In the genomic region with DNA sequence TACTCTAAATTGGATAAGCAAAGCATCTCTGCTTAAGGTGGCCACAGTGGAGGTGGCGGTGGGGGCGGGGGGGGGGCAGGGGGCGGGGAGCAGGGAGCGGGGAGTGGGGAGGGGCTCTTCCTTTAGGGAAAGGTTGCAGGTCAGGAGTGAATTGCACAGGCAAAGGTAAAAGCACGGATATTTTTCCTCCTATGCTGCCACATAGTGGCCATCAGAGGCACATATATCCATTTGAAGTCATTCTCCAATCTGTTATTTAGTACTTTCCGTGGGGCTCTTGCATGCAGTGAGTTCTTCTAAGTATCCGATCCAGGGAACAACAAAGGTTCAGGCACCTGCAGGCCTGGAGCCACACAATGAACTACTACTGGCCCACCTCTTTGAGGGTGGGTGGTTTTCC, we compare ENCODE assay signal across 9 mouse cellular contexts. TPM values are rescaled to one million over a fixed set of nuclear protein-coding genes. Genes with fewer than 3 reads are reported as not detected.
A peak's percentile ranks its signal among the peaks of the same experiment; 100 is the strongest.
DNase-seq lines count a peak whose midpoint lies in the region; ATAC-seq and TF ChIP-seq lines count a peak whose summit lies in the region.
"Had no signal": no experiment of that assay in that cellular context is flagged by ENCODE, and none has a peak within 500 bp of the region (broad histone marks: within the 10 kb centered on the region; RNA-seq: fewer than 3 reads in every experiment).

No protein-coding gene starts in this region.

- TF ChIP-seq POLR2A in heart, adult 2 months (IDR thresholded peaks at IDR 0.05; ENCODE audit: insufficient read depth, low read depth, low read length) = no peak

- DNase-seq in heart, adult 2 months = no peak
- no peak for DNase-seq in heart, postnatal 25 days (ENCODE audit: low spot score)
- peak; percentile 73 for DNase-seq in ES-CJ7 (ENCODE audit: low read depth, low spot score)
- peak; percentile 20 for DNase-seq in heart, adult 8-10 months (ENCODE audit: low spot score)
- no peak for DNase-seq in right cerebral cortex, adult 2 months (ENCODE audit: low spot score in 2 of 2)

- ATAC-seq in lung, embryonic 16.5 days (ENCODE audit: low read depth) = peak; percentile 39; the same call in 1 of the 2 replicates
- ATAC-seq in CD4-positive, CD25-positive, alpha-beta regulatory T cell, adult 4 months = no peak
- no peak for ATAC-seq in erythroid progenitor cell, adult 5-6 weeks (replicated peaks; ENCODE audit: low FRiP score, poor library complexity, severe bottlenecking)

- H3K9me3 ChIP-seq in lung, embryonic 16.5 days (ENCODE audit: control insufficient read depth, low read length) = no peaks in the 10 kb centered on the region; the same call in 1 of the 2 replicates
- H3K9me3 ChIP-seq: hindbrain, embryonic 15.5 days had no signal

- H3K4me2 ChIP-seq in lung, embryonic 16.5 days (ENCODE audit: low read depth, low read length) = no peak overlapping the region
- H3K4me2 ChIP-seq: hindbrain, embryonic 15.5 days had no signal

- H3K27ac ChIP-seq in heart, adult 2 months = no peak overlapping the region
- no peak overlapping the region for H3K27ac ChIP-seq in lung, embryonic 16.5 days (ENCODE audit: low read length)
- H3K27ac ChIP-seq: hindbrain, embryonic 15.5 days had no signal

- TF ChIP-seq CTCF in heart, adult 2 months (IDR thresholded peaks at IDR 0.05) = peak; percentile 76

- H3K36me3 ChIP-seq in heart, adult 2 months (ENCODE audit: control insufficient read depth, insufficient read depth, low read length) = no peaks in the 10 kb centered on the region
- H3K36me3 ChIP-seq in lung, embryonic 16.5 days (ENCODE audit: control insufficient read depth, insufficient read depth, low read length) = 0 out of 2 replicates have a peak, but pooled peaks cover 4% of the 10 kb centered on the region
- H3K36me3 ChIP-seq: hindbrain, embryonic 15.5 days had no signal

- TF ChIP-seq EP300 in heart, adult 2 months (IDR thresholded peaks at IDR 0.05; ENCODE audit: insufficient read depth, low read depth, low read length) = no peak

- no peak overlapping the region for H3K4me3 ChIP-seq in heart, adult 2 months
- H3K4me3 ChIP-seq in lung, embryonic 16.5 days (ENCODE audit: low read length) = no peak overlapping the region
- H3K4me3 ChIP-seq: hindbrain, embryonic 15.5 days had no signal

- no peaks in the 10 kb centered on the region; the same call in 1 of the 2 replicates for H3K27me3 ChIP-seq in heart, adult 2 months (ENCODE audit: control insufficient read depth, insufficient read depth, low read length)
- no peaks in the 10 kb centered on the region for H3K27me3 ChIP-seq in lung, embryonic 16.5 days (ENCODE audit: control insufficient read depth, insufficient read depth, low read depth, low read length)
- H3K27me3 ChIP-seq: hindbrain, embryonic 15.5 days had no signal

- H3K4me1 ChIP-seq in heart, adult 2 months (ENCODE audit: control insufficient read depth, insufficient read depth, low read length) = no peaks in the 10 kb centered on the region
- no peaks in the 10 kb centered on the region for H3K4me1 ChIP-seq in lung, embryonic 16.5 days (replicated peaks; ENCODE audit: control insufficient read depth, insufficient read depth, low read length)
- H3K4me1 ChIP-seq: hindbrain, embryonic 15.5 days had no signal

- no peaks in the 10 kb centered on the region for H3K79me2 ChIP-seq in heart, adult 2 months (replicated peaks; ENCODE audit: control insufficient read depth, insufficient read depth, low read length)

- no peak overlapping the region for H3K9ac ChIP-seq in heart, adult 2 months (ENCODE audit: low read depth, low read length)
- no peak overlapping the region for H3K9ac ChIP-seq in lung, embryonic 16.5 days (ENCODE audit: low read length)
- H3K9ac ChIP-seq: hindbrain, embryonic 15.5 days had no signal

- 10% methylated on average over 7 of the region's 7 CpGs for WGBS in heart, adult 2 months
- 8% methylated on average over 7 of the region's 7 CpGs for WGBS in lung, embryonic 16.5 days

- intact Hi-C loops in heart, adult 2 months (cut with DNase I) = loop anchor here (1.0 to 10.0 kb wide), 4 partner anchors 48 to 292 kb away; a partner anchor contains a TSS
- intact Hi-C loops in heart, postnatal 25 days (cut with DNase I) = loop anchor here (1.0 to 10.0 kb wide), 4 partner anchors 50 to 282 kb away; a partner anchor contains a TSS

RNA-seq across cellular contexts. Expression of a gene that starts 29.4 kb away (rescaled TPM):
- total RNA-seq in heart, adult 2 months (2021) = under 1 TPM in 1 of 2 experiments, not detected in 1; 0.68 TPM
- 0.29 and 0.82 TPM in 2 replicates for polyA plus RNA-seq in heart, adult 2 months (2012; rRNA removed)
- under 1 TPM in 1 of 2 experiments, not detected in 1; 0.14 TPM for total RNA-seq in heart, postnatal 25 days (2021)
- total RNA-seq in heart, adult 8-10 months (2022) = under 1 TPM in 2 of 4 experiments, not detected in 2; 0.19 to 0.32 TPM
- polyA plus RNA-seq in lung, embryonic 16.5 days (2015; fragmentation: Nextera tagmentation; extraction: Ambion mirVana) = 0.54 and 0.64 TPM in 2 replicates
- polyA plus RNA-seq in CD4-positive, CD25-positive, alpha-beta regulatory T cell, adult 4 months (2017; shearing (Covaris generic)) = 1 to 10 TPM; 3.9 to 4.3 TPM
- 2.1 TPM in 1 of 2 replicates, not detected in the other for total RNA-seq in erythroid progenitor cell, adult 5-6 weeks (2015; ENCODE audit: low replicate concordance)
- total RNA-seq in erythroid progenitor cell, adult 5-6 weeks (2017; ENCODE audit: low replicate concordance) = 0.15 TPM in 1 of 2 replicates, not detected in the other

RNA-seq across cellular contexts. Expression of a gene that starts 49.0 kb away (rescaled TPM):
- total RNA-seq in heart, adult 2 months (2021) = 10 to 100 TPM; 23.6 to 23.8 TPM
- 19.3 and 20.4 TPM in 2 replicates for polyA plus RNA-seq in heart, adult 2 months (2012; rRNA removed)
- 10 to 100 TPM; 21.6 to 23.1 TPM for total RNA-seq in heart, postnatal 25 days (2021)
- total RNA-seq in heart, adult 8-10 months (2022) = 10 to 100 TPM; 19.6 to 24.5 (median 21.5) TPM
- 123 and 124 TPM in 2 replicates for polyA plus RNA-seq in lung, embryonic 16.5 days (2015; fragmentation: Nextera tagmentation; extraction: Ambion mirVana)
- 10 to 100 TPM; 21.4 to 25.0 TPM for polyA plus RNA-seq in CD4-positive, CD25-positive, alpha-beta regulatory T cell, adult 4 months (2017; shearing (Covaris generic))
- 0.84 and 1.8 TPM in 2 replicates for total RNA-seq in erythroid progenitor cell, adult 5-6 weeks (2015; ENCODE audit: low replicate concordance)
- total RNA-seq in erythroid progenitor cell, adult 5-6 weeks (2017; ENCODE audit: low replicate concordance) = 0.68 and 2.7 TPM in 2 replicates

Comparison
In these comparisons a context has a peak if more than half of its experiments do, and no peak if none do; other contexts are left out.
1. DNase-seq: peak in ES-CJ7 (single experiment) and heart, adult 8-10 months (single experiment); none in heart, adult 2 months (0 of 2), heart, postnatal 25 days (single experiment) and right cerebral cortex, adult 2 months (0 of 2).
2. RNA of a gene that starts 49.0 kb away (total RNA-seq): 23.6 to 23.8 TPM in heart, adult 2 months, 21.6 to 23.1 TPM in heart, postnatal 25 days and 19.6 to 24.5 TPM in heart, adult 8-10 months; 0.68 to 2.7 TPM in erythroid progenitor cell, adult 5-6 weeks; every median in the first group is over 4 times any median in the second.